Mouse (Mus musculus) ES-E14 (cell line): ENCODE results near the gene Clstn1. TPM values are rescaled to one million over a fixed set of nuclear protein-coding genes. Genes with fewer than 3 reads are reported as not detected.

Source experiments
- DNase-seq: peaks from one replicate; pipeline ENCODE4 v3.0.0-alpha.2; 2013; ENCODE audit warnings: low read depth, low spot score
- H3K27ac ChIP-seq: 2 replicates; pipeline ENCODE4 v1.5.1; 2012; ENCODE audit warnings: low read depth, mild to moderate bottlenecking, low read length, moderate library complexity, mixed read lengths; ENCODE audit not compliant: poor library complexity, insufficient read depth, severe bottlenecking
- H3K36me3 ChIP-seq: 2 replicates; pipeline ENCODE4 v1.6.1; 2012; ENCODE audit warnings: mild to moderate bottlenecking, low read length, moderate library complexity, mixed read lengths; ENCODE audit not compliant: control insufficient read depth, poor library complexity, insufficient read depth, severe bottlenecking
- H3K4me1 ChIP-seq, 2 experiments: fragments of 150-350 bp in 1 of 2; sonication (generic) in 1 of 2; 2 replicates each; pipeline ENCODE4 v1.6.1; 2012; ENCODE audit warnings: low read length in 2 of 2, mild to moderate bottlenecking in 1 of 2, mixed read lengths in 1 of 2; ENCODE audit not compliant: control insufficient read depth in 2 of 2, insufficient read depth in 2 of 2, poor library complexity in 1 of 2
- H3K4me3 ChIP-seq, 2 experiments: fragments of 150-350 bp in 1 of 2; sonication (generic) in 1 of 2; 2 replicates each; pipeline ENCODE4 v1.5.1; 2012; ENCODE audit warnings: low read length in 2 of 2, low read depth in 1 of 2, mild to moderate bottlenecking in 1 of 2, mixed read lengths in 1 of 2; ENCODE audit not compliant: insufficient read depth in 1 of 2, poor library complexity in 1 of 2, severe bottlenecking in 1 of 2
- H3K9ac ChIP-seq: 2 replicates; pipeline ENCODE4 v1.6.1; 2012; ENCODE audit warnings: low read depth, mild to moderate bottlenecking, low read length, mixed read lengths; ENCODE audit not compliant: poor library complexity, insufficient read depth, severe bottlenecking
- H3K9me3 ChIP-seq: fragments of 150-350 bp; sonication (generic); 2 replicates; pipeline ENCODE4 v1.6.1; 2012; ENCODE audit warnings: low read depth, mild to moderate bottlenecking, low read length; ENCODE audit not compliant: control insufficient read depth, insufficient read depth
- CHD2 ChIP-seq: IDR thresholded peaks from 2 replicates; pipeline ENCODE4 v1.6.1; 2014; ENCODE audit warnings: mild to moderate bottlenecking, low read depth, low read length, inconsistent platforms
- HCFC1 ChIP-seq: IDR thresholded peaks from 2 replicates; pipeline ENCODE4 v1.6.1; 2012; ENCODE audit warnings: low read length, inconsistent platforms, borderline replicate concordance; ENCODE audit not compliant: insufficient read depth
- MAFK ChIP-seq: IDR thresholded peaks from 2 replicates; pipeline ENCODE4 v1.6.1; 2014; ENCODE audit warnings: mild to moderate bottlenecking, low read depth, low read length, inconsistent platforms; ENCODE audit not compliant: insufficient read depth
- ZC3H11A ChIP-seq: IDR thresholded peaks from 2 replicates; pipeline ENCODE4 v1.6.1; 2012; ENCODE audit warnings: low read depth, mild to moderate bottlenecking, inconsistent platforms, low read length, borderline replicate concordance
- ZNF384 ChIP-seq: IDR thresholded peaks from 2 replicates; pipeline ENCODE4 v1.6.1; 2012; ENCODE audit warnings: low read depth, low read length, inconsistent platforms
- in situ Hi-C, 2 experiments: fragments of 600-800 bp; cut with MboI; formaldehyde crosslinking; loops; one replicate each; pipeline ENCODE4 v1.15.1; 2025; ENCODE audit warnings: low sequenced_read_pairs in 2 of 2, inconsistent platforms in 1 of 2; ENCODE audit not compliant: unreplicated experiment in 2 of 2
- total RNA-seq: library from RNA; depleted of rRNA; stranded (reverse); fragments of 300-350 nt; gene quantifications from 2 replicates; pipeline ENCODE4 v1.2.3, GENCODE M21; 2012; rRNA removed

Clstn1 gene
- 115 and 254 TPM in 2 replicates for total RNA-seq

- peak within 1 kb of the TSS; percentile 89 to 94 for H3K4me3 ChIP-seq
- peak within 1 kb of the TSS; percentile 92 for H3K9ac ChIP-seq
- peak within 1 kb of the TSS; percentile 24; the same call in 1 of the 2 replicates for H3K27ac ChIP-seq
- in situ Hi-C loops = no loop called here
- H3K9me3 ChIP-seq = no peaks in the 10 kb centered on the region
- no peaks in the 10 kb centered on the region for H3K36me3 ChIP-seq
- TF ChIP-seq MAFK = no peak
- no peak for TF ChIP-seq CHD2
- TF ChIP-seq ZC3H11A = no peak
- TF ChIP-seq HCFC1 = no peak
- no peak for TF ChIP-seq ZNF384
- no peak for DNase-seq
- H3K4me1 ChIP-seq = peaks cover 2% of the 10 kb centered on the region in 2 experiments; a peak in 2 of 4 replicates
Measured at GRCm38 (mm10) chr4:149586044-149586782, at the start of gene Clstn1. Gene Clstn1 (plus strand): TSS chr4:149586468.

GRCm38 (mm10) chr4:149539441-149539840 is 46.8 kb upstream of the Clstn1 start:
- H3K9me3 ChIP-seq = no peaks in the 10 kb centered on the region
- no peak overlapping the region for H3K4me3 ChIP-seq
- H3K9ac ChIP-seq = no peak overlapping the region
- no peaks in the 10 kb centered on the region for H3K36me3 ChIP-seq
- DNase-seq = no peak
- TF ChIP-seq MAFK (no peak), ZNF384 (no peak), CHD2 (no peak), HCFC1 (no peak), ZC3H11A (no peak)
- H3K27ac ChIP-seq = no peak overlapping the region
- in situ Hi-C loops = no loop called here
- no peaks in the 10 kb centered on the region for H3K4me1 ChIP-seq

DNA sequence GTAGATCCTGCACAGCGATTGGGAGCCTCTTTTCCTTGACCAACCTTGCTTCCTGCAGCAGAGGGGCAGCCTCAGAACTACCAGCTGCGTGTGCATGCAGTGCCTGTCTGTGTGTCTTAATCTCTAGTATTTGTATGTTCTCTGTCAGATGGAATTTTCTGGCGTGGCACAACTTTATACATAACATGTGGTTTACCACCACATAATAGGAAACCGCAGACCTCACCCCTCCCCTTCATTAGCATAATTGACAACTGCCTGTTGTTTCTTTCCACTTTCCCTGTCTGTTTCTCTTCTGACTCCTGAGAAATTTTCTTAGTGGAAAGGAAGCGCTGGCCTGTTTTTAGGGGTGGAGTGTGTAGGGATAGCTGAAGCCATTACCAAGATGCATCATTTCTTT is 44.3 kb upstream of the Clstn1 start:
- Histone ChIP-seq H3K9me3 (no peaks in the 10 kb centered on the region), H3K4me1 (peaks cover 0 to 3% of the 10 kb centered on the region in 2 experiments; a peak in 1 of 4 replicates), H3K9ac (no peak overlapping the region), H3K27ac (no peak overlapping the region), H3K4me3 (no peak overlapping the region), H3K36me3 (no peaks in the 10 kb centered on the region)
- DNase-seq = no peak
- in situ Hi-C loops = no loop called here
- TF ChIP-seq ZC3H11A = no peak
- TF ChIP-seq HCFC1 = no peak
- TF ChIP-seq ZNF384 = no peak
- no peak for TF ChIP-seq MAFK
- TF ChIP-seq CHD2 = no peak

GRCm38 (mm10) chr4:149542431-149542830 is 43.8 kb upstream of the Clstn1 start:
- Histone ChIP-seq H3K36me3 (no peaks in the 10 kb centered on the region), H3K9ac (no peak overlapping the region), H3K27ac (no peak overlapping the region), H3K9me3 (no peaks in the 10 kb centered on the region), H3K4me1 (peaks cover 0 to 3% of the 10 kb centered on the region in 2 experiments; a peak in 1 of 4 replicates), H3K4me3 (no peak overlapping the region)
- in situ Hi-C loops = no loop called here
- TF ChIP-seq HCFC1 (no peak), ZNF384 (no peak), MAFK (no peak), ZC3H11A (no peak), CHD2 (no peak)
- DNase-seq = no peak
